Comparison of ENCODE assay signal across 23 mouse cellular contexts in genomic region chr11:83397626-83398025, GRCm38 (mm10). TPM values are rescaled to one million over a fixed set of nuclear protein-coding genes. Genes with fewer than 3 reads are reported as not detected.
DNase-seq lines count a peak whose midpoint lies in the region; ATAC-seq and TF ChIP-seq lines count a peak whose summit lies in the region.
"Had no signal": no experiment of that assay in that cellular context is flagged by ENCODE, and none has a peak within 500 bp of the region (broad histone marks: within the 10 kb centered on the region; RNA-seq: fewer than 3 reads in every experiment).

No protein-coding gene starts in this region.

- no peak for ATAC-seq in liver, embryonic 11.5 days (replicated peaks; ENCODE audit: low FRiP score)
- ATAC-seq: forebrain, embryonic 13.5 days; forebrain, postnatal 0 days; hindbrain, postnatal 0 days had no signal

- no peaks in the 10 kb centered on the region for H3K27me3 ChIP-seq in liver, adult 2 months (ENCODE audit: control insufficient read depth, insufficient read depth, low read length)
- H3K27me3 ChIP-seq in liver, embryonic 11.5 days (replicated peaks; ENCODE audit: control insufficient read depth, insufficient read depth, low read length): no peaks in the 10 kb centered on the region
- H3K27me3 ChIP-seq: forebrain, embryonic 13.5 days; heart, embryonic 15.5 days; hindbrain, embryonic 13.5 days had no signal

- peaks cover 33% of the 10 kb centered on the region for H3K36me3 ChIP-seq in liver, adult 2 months (ENCODE audit: control insufficient read depth, insufficient read depth, low read length)
- peaks cover 6% of the 10 kb centered on the region; the same call in 1 of the 2 replicates for H3K36me3 ChIP-seq in liver, embryonic 11.5 days (ENCODE audit: control insufficient read depth, insufficient read depth, low read length)

- H3K9me3 ChIP-seq in liver, embryonic 11.5 days (ENCODE audit: control insufficient read depth, low read length): no peaks in the 10 kb centered on the region
- H3K9me3 ChIP-seq: embryonic facial prominence, embryonic 10.5 days; forebrain, embryonic 13.5 days; heart, embryonic 15.5 days; hindbrain, embryonic 13.5 days had no signal

- H3K79me2 ChIP-seq in liver, adult 2 months (ENCODE audit: control insufficient read depth, insufficient read depth, low read length): no peaks in the 10 kb centered on the region

- WGBS in liver, adult 2 months: 73% methylated on average over 7 of the region's 7 CpGs
- WGBS in liver, embryonic 11.5 days: 90% methylated on average over 7 of the region's 7 CpGs

- DNase-seq in heart, adult 18-20 months: peak; percentile 58 to 62
- no peak for DNase-seq in heart, postnatal 4 days
- peak; percentile 31 for DNase-seq in liver, adult 2 months (ENCODE audit: extremely low read depth, low read depth, low spot score)
- DNase-seq in liver, embryonic 11.5 days (ENCODE audit: low spot score): no peak
- peak; percentile 75 for DNase-seq in adipocyte (ENCODE audit: low spot score)
- DNase-seq in lung, postnatal 36 days: peak; percentile 51
- no peak for DNase-seq in adrenal gland, postnatal 36 days
- DNase-seq: adrenal gland, postnatal 14 days; cerebellum, adult 2 months; cerebellum, postnatal 10 days; forebrain, postnatal 0 days; gastrocnemius, adult 2 months; gastrocnemius, postnatal 25 days had no signal

- no peak overlapping the region for H3K4me2 ChIP-seq in liver, embryonic 11.5 days
- H3K4me2 ChIP-seq: forebrain, embryonic 13.5 days; heart, embryonic 11.5 days; heart, embryonic 15.5 days; hindbrain, embryonic 13.5 days had no signal

- H3K4me3 ChIP-seq in liver, adult 2 months (ENCODE audit: insufficient read depth, low read depth, low read length): no peak overlapping the region
- H3K4me3 ChIP-seq in liver, embryonic 11.5 days (ENCODE audit: low read depth, low read length): no peak overlapping the region
- H3K4me3 ChIP-seq: embryonic facial prominence, embryonic 10.5 days; forebrain, embryonic 13.5 days; gastrocnemius, adult 2 months; heart, embryonic 15.5 days; hindbrain, embryonic 13.5 days had no signal

- H3K27ac ChIP-seq in liver, adult 2 months (replicated peaks; ENCODE audit: insufficient read depth, low read depth, low read length): no peak overlapping the region
- H3K27ac ChIP-seq in liver, embryonic 11.5 days (ENCODE audit: low read depth, low read length): no peak overlapping the region
- H3K27ac ChIP-seq: embryonic facial prominence, embryonic 10.5 days; forebrain, embryonic 13.5 days; gastrocnemius, adult 2 months; heart, embryonic 15.5 days; hindbrain, embryonic 13.5 days; hindbrain, postnatal 0 days had no signal

- H3K9ac ChIP-seq in liver, adult 2 months (ENCODE audit: low read depth, low read length): no peak overlapping the region
- H3K9ac ChIP-seq in liver, embryonic 11.5 days (ENCODE audit: low read depth, low read length): no peak overlapping the region
- H3K9ac ChIP-seq: forebrain, embryonic 13.5 days; forebrain, postnatal 0 days; heart, embryonic 15.5 days; hindbrain, embryonic 13.5 days had no signal

- H3K4me1 ChIP-seq in liver, adult 2 months (ENCODE audit: control insufficient read depth, insufficient read depth, low read length): no peaks in the 10 kb centered on the region
- H3K4me1 ChIP-seq in liver, embryonic 11.5 days (replicated peaks; ENCODE audit: control insufficient read depth, insufficient read depth, low read length): no peaks in the 10 kb centered on the region

- TF ChIP-seq POLR2A in liver, adult 2 months (IDR thresholded peaks at IDR 0.05; ENCODE audit: extremely low read depth, insufficient read depth, low read length): no peak

- TF ChIP-seq CTCF in liver, adult 2 months (IDR thresholded peaks at IDR 0.05; ENCODE audit: low read depth, low read length): no peak

RNA-seq across cellular contexts. Expression of gene Rasl10b, which starts 11.3 kb away (rescaled TPM):
- total RNA-seq in heart, adult 18-20 months (2021): 10 to 100 TPM; 74.9 to 78.3 TPM
- total RNA-seq in heart, postnatal 4 days (2021): 10 to 100 TPM; 31.5 to 32.3 TPM
- total RNA-seq in liver, adult 2 months (2014; rRNA removed): 0.07 and 0.18 TPM in 2 replicates
- polyA plus RNA-seq in liver, adult 2 months (2012; rRNA removed): 0.12 and 0.24 TPM in 2 replicates
- polyA plus RNA-seq in liver, embryonic 11.5 days (2014; fragmentation: Nextera tagmentation; extraction: Ambion mirVana): 0.40 and 1.5 TPM in 2 replicates
- 10 to 100 TPM; 12.0 to 13.6 TPM for total RNA-seq in adrenal gland, postnatal 36 days (2021)
- total RNA-seq: hematopoietic stem cell, adult 5-6 weeks; MEL had no signal

RNA-seq across cellular contexts. Expression of gene Gas2l2, which starts 31.6 kb away (rescaled TPM):
- not detected for total RNA-seq in heart, adult 18-20 months (2021)
- total RNA-seq in heart, postnatal 4 days (2021): not detected
- not detected in 2 replicates for total RNA-seq in liver, adult 2 months (2014; rRNA removed)
- not detected in 2 replicates for polyA plus RNA-seq in liver, adult 2 months (2012; rRNA removed)
- not detected in 2 replicates for polyA plus RNA-seq in liver, embryonic 11.5 days (2014; fragmentation: Nextera tagmentation; extraction: Ambion mirVana)
- total RNA-seq in adrenal gland, postnatal 36 days (2021): not detected
- total RNA-seq: adrenal gland, adult 18-20 months; adrenal gland, postnatal 14 days; gastrocnemius, adult 2 months; gastrocnemius, postnatal 25 days; hematopoietic stem cell, adult 5-6 weeks; MEL had no signal
- polyA plus RNA-seq: C2C12; embryonic facial prominence, embryonic 10.5 days had no signal

RNA-seq across cellular contexts. Expression of gene 1700020L24Rik, which starts 39.9 kb away (rescaled TPM):
- not detected for total RNA-seq in heart, adult 18-20 months (2021)
- total RNA-seq in heart, postnatal 4 days (2021): under 1 TPM in 1 of 2 experiments, not detected in 1; 0.56 TPM
- total RNA-seq in liver, adult 2 months (2014; rRNA removed): not detected in 2 replicates
- not detected in 2 replicates for polyA plus RNA-seq in liver, adult 2 months (2012; rRNA removed)
- polyA plus RNA-seq in liver, embryonic 11.5 days (2014; fragmentation: Nextera tagmentation; extraction: Ambion mirVana): 0.49 and 0.82 TPM in 2 replicates
- under 1 TPM; 0.30 to 0.43 TPM for total RNA-seq in adrenal gland, postnatal 36 days (2021)
- total RNA-seq: gastrocnemius, adult 2 months; gastrocnemius, postnatal 25 days; MEL had no signal
- polyA plus RNA-seq: embryonic facial prominence, embryonic 10.5 days; forebrain, embryonic 13.5 days; hindbrain, embryonic 13.5 days had no signal

Comparison
In these comparisons a context has a peak if more than half of its experiments do, and no peak if none do; other contexts are left out.
1. DNase-seq: peak in heart, adult 18-20 months (2 of 2), liver, adult 2 months (single experiment), adipocyte (single experiment) and lung, postnatal 36 days (single experiment); none in heart, postnatal 4 days (single experiment), liver, embryonic 11.5 days (single experiment) and adrenal gland, postnatal 36 days (0 of 2).
2. RNA of gene Rasl10b, which starts 11.3 kb away (total RNA-seq): 74.9 to 78.3 TPM in heart, adult 18-20 months, 31.5 to 32.3 TPM in heart, postnatal 4 days and 12.0 to 13.6 TPM in adrenal gland, postnatal 36 days; 0.07 to 0.18 TPM in liver, adult 2 months; every median in the first group is over 10 times any median in the second.